Mouse (Mus musculus) cerebellum, postnatal 14 days (tissue): ENCODE data around the gene Olfr287.

Source experiments
- DNase-seq, 2 experiments: peaks; one replicate each; pipeline ENCODE4 v3.0.0; 2021; ENCODE audit warnings: mixed read lengths in 2 of 2

Gene Olfr287

GRCm38 (mm10) chr15:98220877-98221276 lies at the start of gene Olfr287, which contains the start of gene Gm44579:
Olfr287 (minus strand) TSS chr15:98221056.
Gm44579 (minus strand) TSS chr15:98220977.
- DNase-seq: no peak

GRCm38 (mm10) chr15:98257776-98258175 lies 36.9 kb upstream of the Olfr287 start:
- DNase-seq: no peak

GRCm38 (mm10) chr15:98257193-98257592 lies 36.3 kb upstream of the Olfr287 start, which contains the start of gene H1fnt:
H1fnt (minus strand) TSS chr15:98257293.
- no peak for DNase-seq

GRCm38 (mm10) chr15:98256271-98256670 lies 35.4 kb upstream of the Olfr287 start:
- DNase-seq: peak; percentile 82 to 83

DNA sequence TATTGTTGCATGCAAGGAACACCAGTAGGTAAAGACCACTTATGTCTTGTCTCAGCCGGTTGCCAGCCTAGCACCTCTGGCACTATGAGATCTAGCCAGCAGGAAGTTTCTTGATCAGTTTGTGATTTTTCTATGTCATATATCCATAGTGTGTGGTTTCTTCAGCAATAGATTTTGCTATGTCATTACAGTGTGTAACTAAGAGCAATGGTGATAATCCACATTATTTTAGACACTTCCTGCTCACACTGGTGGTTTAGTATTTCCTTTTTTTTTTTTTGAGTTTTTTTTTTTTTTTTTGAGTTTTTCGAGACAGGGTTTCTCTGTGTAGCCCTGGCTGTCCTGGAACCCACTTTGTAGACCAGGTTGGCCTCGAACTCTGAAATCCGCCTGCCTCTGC lies 14.6 kb upstream of the Olfr287 start:
- no peak for DNase-seq

GRCm38 (mm10) chr15:98234350-98234749 lies 13.5 kb upstream of the Olfr287 start, which contains the start of gene Olfr286:
Olfr286 (minus strand) TSS chr15:98234450.
- DNase-seq: no peak

DNA sequence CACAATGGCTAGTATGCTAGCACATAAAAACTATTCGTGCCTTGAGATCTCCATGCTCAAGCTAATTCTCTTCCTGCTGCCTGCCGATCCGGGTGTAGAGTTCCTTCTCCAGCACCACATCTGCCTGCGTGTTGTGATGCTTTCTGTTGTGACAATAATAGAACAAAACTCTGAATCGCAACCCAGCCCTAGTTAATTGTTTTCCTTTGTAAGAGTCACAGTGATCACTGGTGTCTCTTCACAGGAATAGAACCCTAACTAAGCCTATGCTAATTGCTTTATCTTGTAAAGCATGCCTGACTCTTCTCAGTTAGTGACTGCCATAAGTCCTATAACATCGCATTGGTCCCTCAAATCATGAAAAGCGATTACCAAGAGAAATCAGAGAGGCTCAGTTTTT lies 5.2 kb upstream of the Olfr287 start:
- DNase-seq: no peak

DNA sequence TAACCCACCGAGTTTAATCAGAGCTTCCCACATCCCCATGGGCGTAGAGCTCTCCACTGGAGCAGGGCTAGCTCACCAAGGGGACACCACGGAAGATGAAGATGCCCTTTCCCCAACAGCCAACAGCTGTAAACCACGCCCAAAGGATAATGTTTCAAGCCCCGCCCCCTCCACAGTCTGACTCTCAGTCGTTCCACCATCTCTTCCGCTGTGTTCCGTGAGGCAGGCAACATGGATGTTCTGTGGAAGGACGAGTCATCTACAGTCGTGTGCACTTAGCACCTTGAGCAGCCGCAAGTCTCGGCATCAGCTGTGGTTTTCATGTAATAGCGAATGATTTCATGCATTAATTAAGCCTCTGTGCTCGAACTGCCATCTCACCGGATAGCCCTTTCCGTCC lies 4.8 kb upstream of the Olfr287 start:
- DNase-seq: no peak

DNA sequence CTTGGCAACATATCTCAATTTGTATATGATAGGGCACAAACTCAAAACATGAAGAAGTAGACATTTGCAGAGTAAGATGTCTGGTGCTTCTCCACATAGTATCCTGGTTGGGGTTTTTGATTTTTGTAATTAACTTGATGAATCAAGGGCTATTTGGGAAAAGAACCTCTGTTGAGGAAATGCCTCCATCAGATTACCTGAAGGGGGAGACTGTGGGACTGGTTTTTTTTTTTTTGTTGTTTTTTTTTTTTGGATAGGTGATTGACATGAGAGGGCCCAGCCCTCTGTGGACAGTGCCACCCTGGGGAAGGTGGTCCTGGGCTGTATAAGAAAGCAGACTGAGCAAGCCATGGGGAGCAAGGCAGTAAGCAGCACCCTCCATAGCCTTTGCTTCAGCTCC lies 1.5 kb upstream of the Olfr287 start:
- DNase-seq: no peak

- DNase-seq: no peak
Measured at GRCm38 (mm10) chr15:98214130-98214529, 6.7 kb downstream of the Olfr287 start.

DNA sequence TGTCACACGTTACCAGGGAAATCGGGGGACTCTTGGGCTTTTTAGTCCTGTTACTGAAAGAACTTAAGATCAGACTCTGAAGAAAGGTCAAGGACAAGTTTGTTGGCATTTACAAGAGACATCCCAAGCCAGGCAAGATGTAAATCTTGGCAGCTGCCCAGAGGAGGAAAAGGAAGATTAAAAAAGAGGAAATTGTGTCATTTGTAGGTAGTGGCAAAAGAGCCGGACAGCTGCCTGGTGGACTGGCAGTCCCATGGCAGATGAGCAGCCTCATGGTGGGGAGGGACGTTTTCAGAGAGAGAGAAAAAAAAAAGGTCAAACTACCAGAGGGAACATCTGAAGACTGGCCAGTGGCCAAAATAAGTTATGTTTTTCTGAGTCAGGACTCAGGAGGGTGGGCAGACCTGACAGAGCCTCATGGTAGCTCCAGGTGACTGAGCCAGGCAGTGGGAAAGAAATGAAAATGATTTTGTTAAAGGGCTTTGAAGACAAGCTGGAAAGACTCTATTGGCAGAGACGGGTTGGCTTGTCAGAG lies 7.5 kb downstream of the Olfr287 start:
- no peak for DNase-seq

GRCm38 (mm10) chr15:98209676-98210075 lies 11.2 kb downstream of the Olfr287 start:
- DNase-seq: no peak

DNA sequence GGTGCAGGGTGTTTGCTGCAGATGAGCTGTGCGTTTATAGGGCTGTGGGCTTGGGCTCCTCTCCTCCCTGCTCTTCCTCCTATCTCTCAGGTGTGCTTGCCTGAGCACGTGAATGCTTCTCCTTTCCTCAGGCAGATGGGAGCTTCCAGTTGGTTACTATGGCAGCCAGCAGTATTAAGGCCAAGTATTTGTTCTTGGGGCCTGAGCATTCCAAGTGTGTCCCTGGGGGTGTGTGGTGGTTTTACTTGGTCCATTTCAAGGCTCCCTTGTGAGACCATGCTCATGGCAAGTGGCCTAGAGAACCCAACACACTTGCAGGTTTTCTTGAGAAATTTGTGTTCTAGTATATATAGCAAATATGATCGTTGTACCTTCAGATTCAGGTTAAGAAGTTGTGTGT lies 25.4 kb downstream of the Olfr287 start, which contains the start of gene Olfr288:
TSS of gene Olfr288 (minus strand) at position 101 of the 400 bp plus-strand sequence.
- no peak for DNase-seq

GRCm38 (mm10) chr15:98184456-98184855 lies 36.4 kb downstream of the Olfr287 start:
- DNase-seq: no peak

DNA sequence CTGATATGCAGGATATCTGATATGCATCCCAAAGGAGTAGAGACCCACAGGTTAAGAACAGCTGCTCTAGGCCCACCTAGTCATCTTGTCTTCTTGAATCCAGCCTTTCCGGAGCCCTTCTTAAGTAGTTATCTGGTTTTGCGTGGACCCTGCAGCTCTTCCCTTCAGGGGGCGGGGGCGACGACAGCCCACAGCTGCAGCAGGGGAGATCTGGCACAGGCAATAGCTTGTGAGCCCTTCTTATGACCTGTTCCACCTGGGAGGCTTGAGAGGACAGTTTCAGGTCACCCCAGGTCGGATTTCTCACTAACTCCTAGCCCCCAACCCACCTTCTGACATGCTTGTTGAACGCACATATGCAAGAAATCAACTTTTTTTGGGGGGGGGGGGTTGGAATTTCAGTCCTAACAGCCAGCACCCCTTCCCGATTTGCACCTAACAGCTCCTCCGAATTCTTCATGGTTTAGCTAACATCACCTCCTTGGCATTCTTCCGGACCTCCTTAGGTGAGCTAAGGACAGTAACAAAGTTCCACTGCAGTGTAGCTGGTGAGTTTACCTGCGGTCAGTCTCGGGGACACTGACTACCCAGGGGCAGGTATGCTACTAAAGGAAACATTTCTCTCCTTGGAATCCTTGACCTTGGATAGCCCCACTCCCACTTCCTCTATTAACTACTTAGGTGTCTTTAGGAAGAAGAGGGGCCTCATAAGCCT lies 38.8 kb downstream of the Olfr287 start:
- DNase-seq: peak; percentile 29 to 34

DNA sequence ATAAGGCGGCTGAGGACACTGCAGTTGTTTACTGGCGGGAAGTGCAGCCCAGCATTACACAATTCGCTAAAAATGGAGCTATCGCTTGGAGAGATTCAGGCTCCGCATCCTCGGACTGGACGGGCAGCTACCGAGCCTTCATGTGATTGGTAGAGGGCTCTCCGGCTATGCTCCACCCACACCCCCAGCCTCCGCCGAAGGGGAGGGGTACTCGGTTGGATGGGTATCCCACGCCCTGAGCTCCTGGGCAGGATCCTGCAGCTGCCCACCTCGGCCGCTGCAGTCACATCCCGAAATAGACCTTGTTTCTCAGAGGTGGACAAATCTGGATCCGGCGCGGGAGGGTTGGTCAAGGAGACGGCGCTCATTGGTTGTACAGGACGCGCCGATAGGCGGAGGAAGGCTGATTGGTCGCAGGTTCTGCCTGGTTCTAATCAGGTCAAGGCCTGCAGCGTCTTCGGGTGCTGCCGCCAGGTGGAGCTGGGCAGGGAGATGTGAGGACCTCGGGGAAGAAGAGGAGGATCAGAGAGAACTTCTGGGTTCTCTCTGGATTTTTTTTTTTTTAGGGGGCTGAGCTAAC lies 39.6 kb downstream of the Olfr287 start:
- DNase-seq: peak; percentile 96 to 97

DNA sequence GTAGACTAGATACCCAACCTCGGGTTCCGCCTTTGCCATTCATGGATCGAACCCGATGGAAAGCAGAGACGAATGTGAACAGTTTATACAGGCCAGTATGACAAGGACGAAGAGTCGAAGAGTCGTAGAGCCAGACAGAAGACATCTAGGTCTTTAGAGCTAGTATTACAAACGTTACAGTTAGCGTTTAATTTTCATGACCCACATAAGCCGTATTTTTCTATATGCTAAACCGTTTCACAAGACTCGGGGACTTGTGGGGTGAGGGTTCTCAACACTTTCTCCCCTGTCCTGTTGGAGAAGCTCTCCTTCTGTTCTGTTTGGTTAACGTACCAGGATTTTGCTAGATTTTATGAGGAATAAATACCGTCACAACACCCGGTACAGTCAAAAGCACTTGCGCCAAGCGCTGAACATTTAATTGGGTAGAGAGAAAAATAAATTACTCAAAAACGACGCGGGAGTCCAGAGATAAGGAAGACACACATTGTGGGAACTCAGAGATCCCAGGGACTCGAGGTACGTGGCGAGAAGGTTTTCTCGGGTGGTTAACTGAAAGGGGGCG lies 40.2 kb downstream of the Olfr287 start:
- peak; percentile 21 to 26 for DNase-seq

- DNase-seq: no peak
Measured at GRCm38 (mm10) chr15:98177320-98177719, 43.5 kb downstream of the Olfr287 start.

GRCm38 (mm10) chr15:98173821-98174220 lies 47.0 kb downstream of the Olfr287 start:
- DNase-seq: peak; percentile 64 to 67

DNA sequence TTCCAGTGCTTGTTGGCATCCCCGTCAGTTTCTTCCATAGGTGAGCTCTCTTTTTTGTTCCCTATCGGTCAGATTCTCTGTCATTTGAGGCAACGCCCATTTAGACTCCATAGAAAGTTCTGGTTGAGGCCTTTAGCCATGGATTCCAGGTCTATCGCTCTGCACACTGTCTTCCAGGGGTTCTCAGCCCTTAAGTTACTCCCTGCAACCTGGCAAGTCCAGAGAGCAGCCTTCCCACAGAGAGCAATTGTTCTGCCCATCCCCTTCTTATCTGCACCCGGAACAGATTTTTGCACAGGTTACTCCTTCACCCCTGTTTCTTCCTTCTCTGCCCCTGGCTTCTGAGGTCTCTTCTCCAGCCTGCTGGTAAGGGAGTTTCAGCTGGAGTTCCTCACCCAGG lies 48.7 kb downstream of the Olfr287 start:
- DNase-seq: no peak

DNA sequence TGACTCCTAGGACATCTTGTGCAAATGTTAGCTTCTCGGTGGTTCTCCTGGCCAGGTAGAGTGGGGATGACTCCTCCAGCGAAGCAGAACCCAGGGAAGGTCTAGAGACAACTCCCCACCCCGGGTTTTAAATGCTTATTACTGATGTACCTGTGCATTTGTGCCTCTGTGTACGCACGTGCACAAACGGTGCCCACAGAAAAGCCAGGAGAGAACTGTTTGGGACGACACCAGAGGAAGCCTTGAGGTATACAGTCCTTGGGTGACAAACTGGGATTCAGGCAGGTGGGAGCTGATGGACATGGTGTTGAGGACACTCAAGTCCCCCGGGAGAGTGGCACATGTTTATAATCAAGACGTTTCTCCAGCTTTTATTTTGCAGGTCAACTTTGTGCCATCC lies 49.9 kb downstream of the Olfr287 start:
- DNase-seq: no peak

- no peak for DNase-seq
Measured at GRCm38 (mm10) chr15:98170365-98170764, 50.5 kb downstream of the Olfr287 start.

DNA sequence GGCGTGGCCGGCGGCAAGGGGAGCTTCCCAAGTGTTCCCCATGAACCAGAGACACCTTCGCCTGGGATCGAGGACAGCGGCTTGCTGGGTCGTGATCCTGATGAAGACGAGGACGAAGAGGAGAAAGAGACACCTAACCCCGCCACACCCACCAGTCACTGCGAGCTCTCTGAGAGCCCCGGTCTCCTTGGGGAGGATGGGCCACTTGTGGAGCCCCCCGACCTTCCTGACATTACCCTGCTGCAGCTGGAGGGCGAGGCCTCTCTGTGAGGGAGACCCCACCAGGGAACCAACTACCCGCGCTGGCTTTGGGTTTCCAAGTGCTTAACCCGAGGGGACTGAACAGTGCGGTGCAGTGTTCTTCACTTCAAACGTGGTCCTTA lies 52.2 kb downstream of the Olfr287 start:
- peak in 1 of 2 experiments; percentile 12 for DNase-seq
